Mouse (Mus musculus): ENCODE data around the gene 1700013G24Rik. TPM values are rescaled to one million over a fixed set of nuclear protein-coding genes. Genes with fewer than 3 reads are reported as not detected.

1700013G24Rik gene
- polyA plus RNA-seq, 1 experiment from 2014 or later = not detected

GRCm38 (mm10) chr4:137502801-137503200, 49.7 kb downstream of the 1700013G24Rik start:
- H3K9ac ChIP-seq = no peak overlapping the region
- no peaks in the 10 kb centered on the region for H3K27me3 ChIP-seq
- WGBS = 88% methylated on average over 7 of the region's 7 CpGs
- no peak overlapping the region for H3K4me2 ChIP-seq
- H3K4me3 ChIP-seq = no peak overlapping the region
- H3K27ac ChIP-seq (replicated peaks) = no peak overlapping the region
- H3K4me1 ChIP-seq (replicated peaks) = 0 out of 2 replicates have a peak, but pooled peaks cover 4% of the 10 kb centered on the region
- no peaks in the 10 kb centered on the region for H3K36me3 ChIP-seq
- H3K9me3 ChIP-seq = no peaks in the 10 kb centered on the region
- ATAC-seq (ENCODE audit: low FRiP score, low read depth) = no peak

GRCm38 (mm10) chr4:137503509-137503971, 50.5 kb downstream of the 1700013G24Rik start:
- Histone ChIP-seq H3K27me3 (no peaks in the 10 kb centered on the region), H3K4me2 (no peak overlapping the region), H3K4me3 (no peak overlapping the region), H3K36me3 (no peaks in the 10 kb centered on the region), H3K9ac (no peak overlapping the region), H3K27ac (replicated peaks) (no peak overlapping the region), H3K9me3 (no peaks in the 10 kb centered on the region), H3K4me1 (replicated peaks) (0 out of 2 replicates have a peak, but pooled peaks cover 3% of the 10 kb centered on the region)
- 77% methylated on average over 6 of the region's 6 CpGs for WGBS
- peak; percentile 23; the same call in 1 of the 2 replicates for ATAC-seq (ENCODE audit: low FRiP score, low read depth)

Other genes starting within 250 kb of the 1700013G24Rik start
- gene Wnt4, start 175.8 kb upstream of the 1700013G24Rik start, polyA plus RNA-seq (2015; fragmentation: Nextera tagmentation; extraction: Ambion mirVana) = 3.8 and 3.9 TPM in 2 replicates
- 931 and 940 TPM in 2 replicates for gene Cdc42, start 95.6 kb upstream of the 1700013G24Rik start, polyA plus RNA-seq (2015; fragmentation: Nextera tagmentation; extraction: Ambion mirVana)
- not detected in 2 replicates for gene Cela3a, start 43.5 kb upstream of the 1700013G24Rik start, polyA plus RNA-seq (2015; fragmentation: Nextera tagmentation; extraction: Ambion mirVana)
- gene Cela3b, start 22.7 kb upstream of the 1700013G24Rik start, polyA plus RNA-seq (2015; fragmentation: Nextera tagmentation; extraction: Ambion mirVana) = not detected in 2 replicates
- gene Hspg2, start 15.5 kb downstream of the 1700013G24Rik start, polyA plus RNA-seq (2015; fragmentation: Nextera tagmentation; extraction: Ambion mirVana) = 6.0 and 6.9 TPM in 2 replicates
- 0.54 and 0.59 TPM in 2 replicates for gene Ldlrad2, start 121.3 kb downstream of the 1700013G24Rik start, polyA plus RNA-seq (2015; fragmentation: Nextera tagmentation; extraction: Ambion mirVana)
- gene Usp48, start 140.5 kb downstream of the 1700013G24Rik start, polyA plus RNA-seq (2015; fragmentation: Nextera tagmentation; extraction: Ambion mirVana) = 63.0 and 64.0 TPM in 2 replicates
- gene Rap1gap, start 211.4 kb downstream of the 1700013G24Rik start, polyA plus RNA-seq (2015; fragmentation: Nextera tagmentation; extraction: Ambion mirVana) = 93.2 and 99.6 TPM in 2 replicates

Measured in hindbrain, embryonic 15.5 days (tissue).